Mouse (Mus musculus): Measurements from ENCODE around the gene Ntn1. TPM values are rescaled to one million over a fixed set of nuclear protein-coding genes. Genes with fewer than 3 reads are reported as not detected.

Gene Ntn1
- polyA plus RNA-seq, 1 experiment = 14.1 TPM

DNA sequence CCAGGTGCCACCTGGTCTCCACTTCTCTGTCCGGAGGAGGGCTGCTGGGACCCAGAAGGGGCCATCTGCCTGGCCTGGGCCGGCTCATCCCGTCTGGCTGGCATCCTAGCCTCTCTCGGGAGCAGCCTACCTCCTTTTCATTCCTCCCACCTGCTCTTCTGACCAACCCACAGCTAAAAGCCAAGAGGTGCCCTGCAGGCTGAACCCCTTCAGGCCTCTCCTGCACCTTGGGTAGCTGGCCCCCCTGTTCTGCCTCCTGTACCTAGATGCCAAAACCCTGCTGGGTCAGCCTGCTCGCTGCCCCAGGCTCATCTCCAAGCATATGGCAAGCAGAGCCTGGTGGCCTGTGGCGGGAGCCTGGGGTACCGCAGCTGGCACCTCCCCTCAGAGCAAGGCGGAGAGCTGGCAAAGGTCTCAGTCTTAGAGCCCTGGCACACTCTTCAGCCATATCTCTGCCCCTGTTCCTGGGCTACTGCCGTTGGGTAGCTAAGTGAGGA is 167.1 kb downstream of the Ntn1 start:
- DNase-seq (ENCODE audit: low read depth, low spot score) = no peak
- WGBS = 84% methylated on average over 9 of the region's 9 CpGs

DNA sequence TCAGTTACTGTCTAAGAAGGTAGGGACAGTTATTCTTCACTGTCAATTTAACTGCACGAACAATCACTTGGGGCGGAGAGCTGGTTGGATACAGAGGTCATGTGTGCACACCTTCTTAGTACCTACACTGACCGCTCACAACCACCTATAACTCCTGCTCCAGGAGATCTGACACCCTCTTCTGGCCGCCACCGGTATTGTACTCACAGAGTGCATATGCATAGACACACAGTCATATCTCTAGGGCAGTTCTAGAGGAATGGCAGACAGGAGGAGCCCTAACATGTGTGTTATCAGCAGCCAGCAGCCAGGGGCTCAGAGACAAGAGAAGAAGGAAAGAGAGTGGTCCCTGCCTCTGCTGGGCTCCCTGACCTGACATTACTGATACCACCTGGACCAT is 169.1 kb downstream of the Ntn1 start:
- 93% methylated on average over 5 of the region's 5 CpGs for WGBS
- no peak for DNase-seq (ENCODE audit: low read depth, low spot score)

DNA sequence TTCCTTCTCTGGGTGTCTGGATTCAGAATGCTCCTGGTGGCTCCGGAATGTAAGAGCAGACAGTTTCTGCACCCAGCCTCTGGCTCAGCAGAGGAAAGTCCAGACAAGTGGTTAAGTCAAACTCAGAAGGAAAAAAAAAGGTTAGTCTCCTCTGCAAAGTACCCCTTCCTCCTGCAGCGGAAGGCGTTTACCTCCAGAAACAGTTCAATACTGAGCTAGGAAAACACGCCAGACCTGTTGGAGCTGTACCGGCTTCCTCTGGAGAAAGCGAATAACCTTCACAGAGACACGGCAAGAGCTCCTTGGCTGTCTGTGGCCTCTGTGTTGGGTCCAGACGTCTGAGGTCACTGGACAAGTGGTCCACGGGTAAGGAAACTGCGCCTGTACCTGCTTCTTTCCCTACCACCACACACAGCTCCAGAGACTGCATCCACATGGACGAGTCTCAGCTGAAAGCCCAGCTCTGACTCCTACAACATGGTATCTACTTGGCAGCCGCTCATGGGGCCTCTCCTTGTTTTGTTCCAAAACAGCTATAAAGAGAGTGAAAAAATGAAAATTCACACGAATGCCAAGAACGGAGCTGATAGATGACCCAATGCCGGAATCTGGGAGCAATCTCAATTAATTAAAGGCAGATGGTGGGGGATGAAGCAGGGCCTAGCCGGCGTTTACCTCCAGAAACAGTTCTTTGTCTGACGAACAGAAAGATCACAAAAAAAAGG is 171.5 kb downstream of the Ntn1 start:
- 58% methylated on average over 18 of the region's 18 CpGs for WGBS
- no peak for DNase-seq (ENCODE audit: low read depth, low spot score)

DNA sequence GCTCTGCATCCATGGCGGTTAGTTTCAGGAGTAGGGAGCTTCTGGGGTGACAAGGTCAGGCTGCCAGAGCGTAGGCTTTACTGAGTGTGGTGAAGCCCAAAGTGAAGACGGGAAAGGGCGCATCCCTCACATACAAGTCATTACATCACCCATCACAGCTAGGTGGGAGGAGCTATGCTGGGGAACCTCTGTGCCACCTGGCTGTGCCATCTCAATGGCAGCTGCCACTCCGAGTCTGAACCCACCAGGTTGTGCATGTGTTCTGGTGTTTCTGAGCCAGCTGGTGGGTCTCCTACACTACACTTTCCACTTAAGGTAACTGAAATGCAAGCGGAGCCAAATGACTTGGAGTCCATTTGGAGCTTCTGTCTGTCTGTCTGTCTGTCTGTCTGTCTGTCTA is 172.8 kb downstream of the Ntn1 start:
- WGBS = 89% methylated on average over 6 of the region's 6 CpGs
- no peak for DNase-seq (ENCODE audit: low read depth, low spot score)

DNA sequence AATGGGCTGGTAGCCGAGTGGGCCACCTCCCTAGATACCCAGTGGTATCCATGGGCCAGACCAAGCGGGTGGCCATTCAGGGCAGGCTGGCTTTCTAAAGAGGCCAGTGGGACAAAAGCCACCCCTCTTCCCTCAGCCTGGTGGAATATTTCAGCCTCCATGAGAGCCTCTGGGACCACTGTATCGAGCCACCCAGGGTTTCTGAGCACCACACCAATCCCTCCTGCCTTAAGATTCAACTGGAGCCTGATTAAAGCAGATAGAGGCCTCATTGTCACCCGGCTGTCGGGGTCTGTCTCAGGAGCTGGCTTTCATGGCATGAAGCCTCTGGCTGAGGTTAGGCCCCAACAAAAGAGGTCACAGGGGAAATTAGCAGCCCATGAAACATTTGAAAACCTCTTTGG is 174.0 kb downstream of the Ntn1 start:
- 85% methylated on average over 5 of the region's 5 CpGs for WGBS
- no peak for DNase-seq (ENCODE audit: low read depth, low spot score)

DNA sequence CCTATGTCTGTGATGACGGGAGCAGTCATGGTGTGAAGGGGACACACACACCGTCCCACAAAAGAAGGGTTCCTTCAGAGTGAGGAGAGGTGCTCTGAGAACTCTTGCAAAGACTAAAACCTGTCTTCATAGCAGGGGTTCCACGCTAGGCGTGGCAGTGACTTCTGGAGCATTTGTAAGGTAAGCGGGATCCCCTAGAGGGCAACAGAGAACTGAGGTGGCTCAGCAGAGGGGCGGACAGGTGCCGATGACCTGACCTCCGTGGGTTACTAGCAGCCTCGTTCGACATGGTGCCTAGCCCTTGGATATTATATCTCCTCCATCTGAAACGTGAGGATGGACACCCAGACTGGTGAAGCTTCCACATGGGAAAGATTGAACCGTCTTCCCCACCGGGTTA is 177.5 kb downstream of the Ntn1 start:
- DNase-seq (ENCODE audit: low read depth, low spot score) = no peak
- 66% methylated on average over 13 of the region's 13 CpGs for WGBS

DNA sequence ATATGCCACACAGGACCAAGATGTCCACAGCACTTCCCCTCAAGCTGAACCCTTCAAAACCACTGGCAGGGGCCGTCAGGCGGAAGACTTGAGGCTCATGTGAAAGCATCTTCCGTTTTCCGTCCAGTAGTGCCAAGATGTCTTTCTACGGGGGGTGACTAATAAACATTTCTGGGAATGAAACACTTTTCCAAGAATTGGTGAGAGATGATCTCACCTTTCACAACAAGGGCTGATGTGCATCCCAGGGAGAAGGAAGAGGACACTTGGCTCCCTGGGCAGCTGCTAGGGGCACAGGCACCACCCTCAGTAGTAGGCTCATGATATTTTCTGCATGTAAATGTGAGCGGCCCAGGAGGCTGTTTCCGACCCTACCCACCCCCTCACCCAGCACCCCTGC is 178.4 kb downstream of the Ntn1 start:
- DNase-seq (ENCODE audit: low read depth, low spot score) = no peak
- 74% methylated on average over 7 of the region's 7 CpGs for WGBS

DNA sequence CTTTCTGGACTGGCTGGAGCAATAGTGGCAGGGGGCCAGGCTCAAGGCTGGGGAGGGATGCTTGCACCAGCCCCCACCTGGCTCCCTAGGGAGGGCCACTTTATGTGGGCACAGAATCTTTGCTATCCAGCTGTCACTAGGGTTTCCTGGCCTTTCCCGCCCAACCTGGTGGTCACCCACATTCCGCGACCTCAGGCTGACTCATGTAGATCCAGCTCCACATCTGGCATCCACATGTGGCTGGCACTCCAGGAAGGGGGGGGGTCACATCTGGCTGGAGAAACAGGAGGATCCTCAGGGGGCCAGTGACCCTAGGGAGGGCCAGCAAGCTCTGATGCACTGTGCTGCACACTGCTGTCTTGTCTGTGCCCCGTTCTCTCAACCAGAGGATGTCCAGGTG is 179.9 kb downstream of the Ntn1 start:
- no peak for DNase-seq (ENCODE audit: low read depth, low spot score)
- WGBS = 84% methylated on average over 4 of the region's 4 CpGs

DNA sequence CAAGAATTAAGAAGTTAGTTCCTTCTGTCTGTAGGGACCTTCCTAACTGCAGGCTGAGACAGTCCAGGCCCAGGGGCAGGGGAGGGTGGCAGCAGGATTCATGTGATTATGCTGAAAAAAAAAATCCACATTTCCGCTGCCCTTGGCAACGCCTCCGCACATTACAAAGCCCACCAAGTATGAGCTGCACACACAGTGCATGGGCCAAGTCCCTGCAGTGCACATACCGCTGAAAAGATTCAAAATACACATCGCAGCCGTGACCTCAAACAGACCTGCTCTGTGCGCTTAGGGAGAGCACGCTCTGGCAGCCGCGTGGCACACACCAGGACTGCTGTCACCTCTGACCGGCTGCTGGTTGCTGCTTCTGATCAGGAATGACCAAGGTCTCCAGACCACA is 184.6 kb downstream of the Ntn1 start:
- WGBS = 63% methylated on average over 11 of the region's 11 CpGs
- no peak for DNase-seq (ENCODE audit: low read depth, low spot score)

DNA sequence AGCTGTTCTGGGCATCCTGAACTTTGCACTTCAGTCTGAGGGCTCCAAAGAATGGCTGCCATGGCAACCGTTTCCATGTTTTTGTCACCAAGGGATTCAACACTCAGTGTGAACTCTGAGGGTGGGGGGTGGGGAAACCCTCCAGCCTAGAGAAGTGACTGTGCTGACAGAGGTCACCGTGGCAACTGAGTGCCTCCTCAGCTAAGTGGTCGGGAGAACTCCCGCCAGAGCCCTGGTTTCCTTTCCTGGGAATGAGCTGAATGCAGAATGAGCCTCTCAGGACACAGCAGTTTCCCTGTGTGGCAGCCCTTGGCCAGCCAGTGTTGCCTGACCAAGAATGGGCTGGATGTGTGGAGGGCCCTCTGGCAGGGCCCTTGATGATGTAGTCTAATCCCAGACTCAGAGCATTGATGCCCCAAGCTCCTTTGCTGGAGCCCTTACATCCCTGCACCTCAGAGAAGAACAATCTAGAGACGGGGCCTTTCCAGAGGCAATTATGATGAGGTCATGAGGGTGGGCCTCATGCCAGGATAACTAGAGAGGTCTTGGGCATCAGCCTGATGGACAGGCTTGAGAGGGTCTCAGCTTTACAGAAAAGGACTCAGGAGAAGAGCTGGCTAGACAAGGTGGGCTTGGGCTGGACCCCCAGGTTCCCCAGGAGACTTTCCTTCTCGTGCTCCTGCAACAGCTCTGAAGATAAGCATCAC is 185.3 kb downstream of the Ntn1 start:
- WGBS = 56% methylated on average over 6 of the region's 6 CpGs
- DNase-seq (ENCODE audit: low read depth, low spot score) = no peak

DNA sequence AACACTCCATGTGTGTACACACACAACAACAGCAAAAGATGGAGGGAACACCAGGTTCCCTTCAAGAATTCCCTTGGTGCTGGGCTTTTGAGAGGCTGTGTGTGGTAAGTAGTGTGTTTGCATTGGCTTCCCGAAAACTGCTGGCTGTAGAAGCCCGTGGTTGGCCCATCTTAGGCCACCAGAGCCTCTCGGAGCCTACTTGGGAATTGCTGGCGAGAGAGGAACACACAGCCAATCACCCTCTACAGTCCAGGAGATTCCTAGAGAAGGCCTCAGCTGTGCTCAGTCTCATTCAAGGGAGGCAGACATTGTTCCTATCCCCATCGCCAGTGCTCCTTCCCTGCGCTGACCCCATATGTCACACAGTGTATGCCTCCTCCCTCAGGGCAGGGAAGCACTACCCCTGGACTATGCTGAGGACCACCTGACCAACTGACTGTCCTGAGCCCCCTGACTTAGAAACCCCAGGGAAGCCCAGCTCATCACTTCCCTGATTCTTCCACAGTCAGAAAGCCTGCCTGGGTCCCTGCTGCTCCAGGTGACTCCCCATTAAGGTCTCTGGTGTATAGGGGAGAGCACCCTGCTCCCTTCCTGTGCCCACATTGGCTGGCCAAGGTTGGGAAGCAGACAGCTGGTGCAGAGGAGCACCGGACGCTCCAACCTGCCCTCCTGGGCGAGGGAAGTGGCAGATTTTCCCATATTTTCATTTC is 186.0 kb downstream of the Ntn1 start:
- 76% methylated on average over 9 of the region's 9 CpGs for WGBS
- DNase-seq (ENCODE audit: low read depth, low spot score) = no peak

DNA sequence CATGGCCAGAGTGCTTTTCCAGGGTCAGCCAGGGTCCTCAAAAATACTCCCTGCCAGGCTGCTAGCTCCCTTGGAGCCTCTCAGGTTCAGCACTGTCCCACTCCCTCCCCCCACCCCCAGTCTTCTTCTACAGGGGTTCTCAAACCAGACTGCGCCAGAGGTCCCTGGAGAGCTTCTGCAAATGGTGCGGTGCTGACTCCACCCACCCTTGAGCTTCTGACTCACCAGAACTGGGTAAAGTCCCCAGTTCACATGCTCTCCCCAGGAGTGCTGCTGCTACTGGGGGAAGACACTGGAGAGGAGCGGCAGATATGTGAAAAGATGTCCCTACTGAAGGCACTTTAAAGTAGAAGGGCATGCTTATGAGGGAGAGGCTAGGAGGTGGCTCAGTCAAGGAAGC is 186.7 kb downstream of the Ntn1 start:
- DNase-seq (ENCODE audit: low read depth, low spot score) = no peak
- 58% methylated on average over 3 of the region's 3 CpGs for WGBS

DNA sequence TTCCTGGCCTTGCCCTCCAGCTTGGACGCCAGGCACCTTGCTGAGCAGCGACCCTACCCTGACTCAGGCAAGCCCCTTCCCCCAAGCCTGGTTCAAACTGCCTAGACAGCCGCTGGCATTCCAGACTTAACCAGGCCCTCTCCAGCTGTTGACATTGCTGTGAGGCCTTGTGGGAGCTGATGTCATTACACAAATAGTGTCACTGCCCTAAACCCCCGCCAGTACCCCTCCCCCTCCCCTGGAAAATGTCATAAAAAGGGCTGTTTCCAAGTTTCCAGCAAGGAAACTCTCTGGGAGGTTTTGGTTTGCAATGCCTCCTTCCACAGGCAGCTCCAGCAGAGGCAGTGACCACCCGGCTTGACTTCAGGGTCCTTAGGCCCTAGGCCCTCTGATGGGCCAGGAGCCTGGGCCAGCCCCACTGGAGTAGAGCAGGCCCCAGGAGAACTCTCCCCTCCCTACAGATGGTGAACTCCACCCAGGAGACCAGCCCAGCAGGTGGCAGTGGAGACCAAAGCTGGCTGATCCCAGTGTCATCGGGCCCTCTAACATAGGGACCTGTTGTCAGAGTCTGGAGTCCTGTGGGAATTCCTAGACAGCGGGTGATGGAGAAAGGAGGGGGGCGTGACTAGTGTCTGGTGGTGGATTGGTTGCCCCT is 188.6 kb downstream of the Ntn1 start:
- DNase-seq (ENCODE audit: low read depth, low spot score) = no peak
- WGBS = 29% methylated on average over 8 of the region's 8 CpGs

DNA sequence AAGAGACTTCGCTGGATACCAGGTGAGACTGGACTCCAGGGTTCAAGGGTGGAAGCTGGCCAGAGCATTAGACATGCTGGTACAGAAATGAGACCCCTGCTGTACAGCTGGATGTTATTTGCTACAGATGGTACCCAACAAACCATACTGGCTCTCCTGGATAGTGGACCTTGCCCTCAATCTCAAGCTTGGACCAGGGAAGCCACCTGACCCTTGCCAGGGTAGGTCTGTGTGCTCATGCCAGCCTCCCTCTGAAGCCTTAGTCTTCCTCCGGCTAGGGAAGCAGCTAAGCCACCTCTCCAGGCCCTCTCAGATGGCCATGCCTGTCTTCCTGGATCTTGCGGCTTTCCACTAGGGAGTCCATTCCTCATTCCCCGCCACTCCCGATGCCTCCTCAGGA is 189.9 kb downstream of the Ntn1 start:
- 85% methylated on average over 5 of the region's 5 CpGs for WGBS
- DNase-seq (ENCODE audit: low read depth, low spot score) = no peak

DNA sequence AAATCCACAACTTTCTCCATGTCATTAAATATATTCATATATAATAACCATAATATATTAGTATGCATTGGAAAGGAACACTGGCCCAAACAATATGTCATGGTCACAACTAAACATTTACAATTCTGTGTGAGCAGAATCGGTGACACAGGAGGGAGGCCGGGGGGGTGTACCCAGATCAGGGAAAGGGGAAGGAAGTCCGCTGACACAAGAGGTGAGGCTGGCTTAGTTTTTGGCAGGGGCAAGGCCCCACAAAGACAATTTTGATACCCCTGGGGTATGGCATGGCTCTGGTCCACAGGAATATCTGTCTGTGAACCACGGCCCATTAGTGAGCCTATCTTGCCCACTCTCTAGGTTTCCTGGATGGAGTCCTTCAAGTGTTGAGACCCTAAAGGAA is 191.1 kb downstream of the Ntn1 start:
- WGBS = 88% methylated on average over 4 of the region's 4 CpGs
- no peak for DNase-seq (ENCODE audit: low read depth, low spot score)

DNA sequence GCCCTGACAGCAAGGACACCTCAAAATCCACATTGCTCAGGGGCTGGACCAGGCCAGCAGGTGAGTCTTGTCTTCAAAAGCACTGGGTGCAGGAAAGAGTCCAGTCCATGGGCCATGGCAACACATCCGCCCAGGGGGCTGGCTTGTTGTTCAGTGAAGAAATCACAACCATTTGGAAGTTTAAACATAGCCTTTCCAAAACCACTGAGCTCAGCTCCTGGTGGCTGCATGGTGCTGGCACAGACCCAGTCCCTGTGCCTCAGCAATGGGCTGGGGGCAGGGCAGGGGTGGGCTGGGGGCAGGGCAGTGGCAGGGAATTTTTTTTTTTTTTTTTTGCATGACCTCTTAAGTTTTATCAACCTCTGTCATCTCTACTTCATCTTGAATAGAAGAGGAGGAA is 192.0 kb downstream of the Ntn1 start:
- no peak for DNase-seq (ENCODE audit: low read depth, low spot score)
- 55% methylated on average over 1 of the region's 1 CpGs for WGBS

DNA sequence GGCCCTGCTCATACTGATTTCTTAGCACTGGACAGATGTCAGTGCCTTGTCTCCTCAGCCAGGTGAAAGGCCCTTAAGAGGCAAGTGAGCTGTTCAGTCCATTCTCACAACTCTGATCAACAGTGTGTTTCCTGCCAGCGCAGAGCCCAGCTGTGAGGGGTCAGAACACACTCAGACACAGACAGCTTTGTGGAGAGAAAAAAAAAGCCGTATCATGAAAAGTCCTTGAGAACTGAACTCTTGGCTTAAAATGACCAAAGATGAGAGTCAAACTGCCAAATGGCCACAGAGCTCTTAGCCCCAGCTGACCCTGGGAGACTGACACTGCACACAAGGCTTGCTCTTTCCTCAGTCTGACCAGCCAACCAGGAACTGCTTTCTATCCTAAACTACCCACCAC is 192.6 kb downstream of the Ntn1 start:
- DNase-seq (ENCODE audit: low read depth, low spot score) = no peak
- 81% methylated on average over 2 of the region's 2 CpGs for WGBS

DNA sequence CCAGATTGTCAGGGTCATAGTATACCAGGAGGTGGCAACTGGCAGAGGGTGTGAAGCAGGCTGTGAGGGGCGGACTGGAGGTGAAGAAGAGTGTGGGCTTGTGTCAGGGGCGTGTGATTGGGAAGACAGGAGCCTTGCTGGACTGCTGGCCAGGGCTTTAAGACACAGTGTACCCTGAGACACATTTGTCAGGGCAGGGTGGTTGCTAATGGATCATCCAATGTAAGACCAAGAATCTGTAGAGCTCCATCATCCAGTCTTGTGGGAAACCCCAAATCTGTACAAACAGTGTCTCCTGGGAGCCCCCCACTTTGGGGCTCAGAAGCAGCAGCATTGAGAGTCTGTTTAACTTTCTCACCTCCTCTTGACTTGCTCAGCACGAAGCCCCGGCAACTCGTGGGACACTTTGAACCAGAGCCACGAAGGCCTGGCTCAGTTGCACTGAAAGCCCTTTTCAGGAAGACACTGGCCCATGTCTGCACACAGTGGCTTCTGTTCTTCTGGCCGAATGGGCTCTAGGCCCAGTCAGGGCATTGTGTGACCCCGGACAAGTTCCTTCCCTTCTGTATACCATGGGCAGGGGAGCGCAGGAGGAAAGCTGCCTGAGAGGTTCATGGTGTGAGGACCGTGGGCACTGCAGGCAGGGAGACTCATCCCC is 194.9 kb downstream of the Ntn1 start:
- no peak for DNase-seq (ENCODE audit: low read depth, low spot score)
- WGBS = 90% methylated on average over 10 of the region's 10 CpGs

DNA sequence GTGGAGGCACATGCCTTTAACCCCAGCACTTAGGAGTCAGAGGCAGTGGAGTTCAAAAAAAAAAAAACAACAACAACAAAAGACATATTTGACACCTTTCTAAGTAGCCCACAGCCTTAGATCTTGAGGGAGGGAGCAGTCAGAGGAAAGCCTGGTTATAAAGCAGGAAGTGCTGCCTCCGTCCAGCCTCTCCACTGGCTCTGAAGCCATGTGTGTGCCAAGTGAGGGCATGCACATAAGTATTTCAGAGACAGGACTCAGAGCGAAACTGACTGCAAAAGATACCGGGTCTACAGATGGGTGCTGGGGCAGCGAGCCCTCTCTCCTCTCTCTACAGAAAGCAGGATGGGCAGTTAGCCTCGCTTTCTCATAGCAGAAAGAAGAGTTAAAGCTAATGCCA is 196.2 kb downstream of the Ntn1 start:
- 83% methylated on average over 5 of the region's 5 CpGs for WGBS
- DNase-seq (ENCODE audit: low read depth, low spot score) = no peak

All from large intestine, adult 2 months (tissue).